Mouse (Mus musculus) B cell, adult 2 months (primary cell): ENCODE data around the gene Eps15l1.

Source experiments
- DNase-seq, 2 experiments: peaks; one replicate each; pipeline ENCODE4 v3.0.0; 2022

The Eps15l1 gene

DNA sequence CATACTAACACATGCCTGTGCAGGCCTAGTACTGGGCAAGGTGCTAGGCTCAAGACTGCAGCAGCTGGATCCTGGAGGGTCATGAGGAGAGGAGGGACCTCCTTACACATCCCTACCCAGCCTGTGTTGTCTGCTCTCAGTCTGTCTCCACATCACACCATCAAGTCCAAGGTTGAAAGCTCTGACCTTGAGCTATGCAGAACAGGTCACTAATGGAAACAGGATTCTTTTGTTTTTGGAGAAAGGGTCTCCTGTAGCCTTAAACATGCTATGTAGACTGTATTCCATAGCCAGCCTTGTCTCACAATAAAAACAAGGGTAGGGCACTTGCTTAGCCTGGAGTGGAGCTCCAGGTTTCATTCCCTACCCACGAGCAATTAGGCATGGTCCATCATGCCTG is 72.3 kb downstream of the Eps15l1 start:
- DNase-seq: no peak

DNA sequence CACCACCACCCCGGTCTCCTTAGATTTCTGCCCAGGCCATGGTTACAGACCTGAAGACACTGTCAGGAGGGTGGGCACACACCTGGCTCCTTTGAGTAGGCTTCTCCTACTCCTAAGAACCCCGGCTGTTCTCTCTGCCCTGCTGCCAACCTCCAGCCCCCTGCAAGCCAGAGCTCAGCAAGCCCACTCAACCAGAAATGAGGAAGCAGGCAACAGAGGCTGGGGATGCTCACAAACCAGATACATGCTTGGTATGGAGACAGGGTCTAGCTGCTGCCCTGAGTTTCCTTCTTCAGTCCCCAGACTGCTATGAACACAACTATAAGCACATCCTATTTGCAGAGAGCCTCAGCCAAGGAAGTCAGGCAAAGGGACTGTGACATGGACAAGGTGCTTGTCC is 73.1 kb downstream of the Eps15l1 start:
- DNase-seq: peak; percentile 68 to 69

DNA sequence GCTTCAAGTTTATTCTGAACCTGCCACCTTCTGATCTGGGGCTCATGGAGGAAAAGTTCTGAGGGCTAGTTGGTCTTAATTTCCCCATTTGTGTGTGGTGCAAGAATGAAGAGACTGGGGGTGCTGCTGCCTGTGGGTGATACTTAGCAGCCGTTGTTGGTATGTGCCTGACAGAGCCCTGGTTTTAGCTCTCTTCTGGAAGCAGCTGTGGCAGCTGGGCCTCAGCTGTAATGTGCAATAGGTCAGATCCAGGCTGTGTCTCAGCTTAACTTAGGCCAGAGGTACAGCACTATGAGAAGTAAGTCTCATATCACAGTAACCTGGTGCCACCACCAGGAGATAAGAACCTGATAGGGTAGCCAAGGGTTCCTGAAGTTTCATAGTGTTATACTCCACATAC is 73.7 kb downstream of the Eps15l1 start:
- no peak for DNase-seq

DNA sequence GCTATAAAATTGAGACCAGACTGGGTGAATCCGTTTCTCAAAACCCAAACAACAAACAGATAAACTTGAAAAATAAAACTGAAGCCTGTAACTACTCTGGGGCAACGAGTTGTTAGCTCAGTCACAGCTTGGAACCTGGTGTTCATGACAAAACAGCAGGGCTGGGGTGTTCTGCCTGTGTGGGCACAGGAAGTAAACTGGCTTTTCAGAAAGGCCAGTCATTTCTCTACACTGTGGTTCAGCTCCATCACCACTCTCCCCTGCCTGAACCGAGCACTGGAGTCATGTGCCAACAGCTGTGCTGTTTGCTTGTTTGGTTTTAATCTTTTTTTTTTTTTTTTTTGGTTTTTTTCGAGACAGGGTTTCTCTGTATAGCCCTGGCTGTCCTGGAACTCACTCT is 77.5 kb downstream of the Eps15l1 start:
- peak; percentile 51 to 58 for DNase-seq

DNA sequence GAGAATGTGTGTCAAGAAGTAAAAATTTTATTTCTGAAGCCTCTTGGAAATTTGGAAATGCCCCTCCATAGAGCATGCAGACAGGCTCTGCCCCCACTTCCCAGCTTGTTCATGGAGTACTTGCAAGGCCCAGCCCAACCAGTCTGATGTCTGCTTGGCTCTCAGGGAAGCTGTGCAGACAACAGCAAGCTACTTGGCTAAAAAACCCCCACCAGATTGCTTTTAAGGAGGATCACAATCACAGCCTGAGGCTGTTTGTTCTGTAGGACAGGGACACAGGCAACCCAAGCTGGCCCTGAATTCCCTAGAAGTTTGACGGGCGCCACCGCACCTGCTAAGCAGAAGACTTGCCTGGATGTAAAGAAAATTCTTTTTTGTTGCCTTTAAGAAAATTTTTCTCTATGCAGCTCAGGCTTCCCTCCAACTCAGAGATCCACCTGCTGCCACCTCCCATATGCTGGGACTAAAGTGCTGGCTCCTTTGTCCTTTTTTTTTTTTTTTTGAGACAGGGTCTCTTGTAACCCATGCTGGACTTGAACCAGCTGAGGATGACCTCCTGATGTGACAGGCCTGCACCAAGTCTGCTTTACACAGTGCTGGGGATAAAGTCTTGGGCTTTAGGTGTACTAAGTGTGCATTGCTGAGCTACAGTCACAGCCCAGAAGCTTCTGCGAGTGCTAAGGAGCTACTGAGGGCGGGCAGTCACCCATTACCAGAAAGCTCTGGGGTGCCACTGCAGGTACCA is 78.5 kb downstream of the Eps15l1 start:
- peak in 1 of 2 experiments; percentile 20 for DNase-seq

DNA sequence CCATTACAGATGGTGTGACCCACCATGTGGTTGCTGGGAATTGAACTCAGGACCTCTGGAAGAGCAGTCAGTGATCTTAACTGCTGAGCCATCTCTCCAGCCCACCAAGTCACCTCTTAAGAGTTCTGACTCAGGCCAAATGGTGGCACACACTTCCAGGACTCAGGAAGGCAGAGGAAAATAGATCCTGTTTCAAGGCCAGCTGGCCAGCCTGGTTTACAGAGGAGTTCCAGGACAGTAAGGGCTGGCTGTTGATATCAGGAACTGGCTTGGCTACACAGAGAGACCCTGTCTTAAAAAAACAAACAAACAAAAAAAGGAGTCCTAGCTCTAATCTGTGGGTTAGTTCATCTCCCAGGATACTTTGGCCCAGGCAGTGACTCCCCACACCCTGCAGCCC is 84.2 kb downstream of the Eps15l1 start:
- DNase-seq: no peak

DNA sequence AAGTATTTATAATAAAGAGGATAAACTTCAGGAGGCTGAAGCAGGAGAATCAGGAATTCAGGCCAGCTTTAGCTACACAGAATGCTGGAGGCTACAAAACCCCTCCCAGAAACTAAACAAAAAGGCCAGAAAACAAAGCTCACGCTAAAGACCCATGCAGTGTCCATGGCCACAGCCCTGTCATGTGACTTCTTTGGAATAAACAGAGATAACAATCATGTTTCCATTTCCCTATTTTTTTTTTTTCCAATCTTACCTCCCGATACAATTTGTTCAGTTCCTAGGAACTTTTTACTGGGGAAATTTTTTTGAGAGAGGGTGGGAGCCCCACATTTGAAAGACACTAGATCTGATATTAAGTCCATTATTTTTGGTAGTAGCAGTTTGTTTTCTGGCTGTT is 85.0 kb downstream of the Eps15l1 start:
- no peak for DNase-seq

DNA sequence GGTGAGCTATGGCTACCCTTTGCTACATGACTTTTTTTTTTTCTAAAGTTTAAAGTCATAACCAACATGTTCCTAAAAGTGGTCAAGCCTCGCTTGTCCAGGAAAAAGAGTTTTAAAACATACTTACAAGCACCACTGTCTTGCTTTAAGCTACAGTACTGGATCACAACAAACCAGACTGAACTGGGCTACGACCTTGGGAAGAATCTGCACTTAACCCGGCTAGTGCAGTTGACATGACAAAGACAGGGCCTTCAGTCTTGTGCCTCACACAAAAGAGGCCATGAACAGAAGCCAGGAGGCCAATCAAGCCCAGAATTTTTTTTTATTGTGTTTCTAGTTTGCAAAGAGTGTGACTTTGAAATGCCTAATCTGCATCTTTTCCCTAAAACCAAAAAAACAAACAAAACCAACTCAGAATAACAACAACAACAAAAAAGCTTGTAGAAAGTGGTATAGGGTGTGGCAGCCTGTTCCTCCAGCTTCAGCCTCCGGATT is 87.1 kb downstream of the Eps15l1 start:
- no peak for DNase-seq

DNA sequence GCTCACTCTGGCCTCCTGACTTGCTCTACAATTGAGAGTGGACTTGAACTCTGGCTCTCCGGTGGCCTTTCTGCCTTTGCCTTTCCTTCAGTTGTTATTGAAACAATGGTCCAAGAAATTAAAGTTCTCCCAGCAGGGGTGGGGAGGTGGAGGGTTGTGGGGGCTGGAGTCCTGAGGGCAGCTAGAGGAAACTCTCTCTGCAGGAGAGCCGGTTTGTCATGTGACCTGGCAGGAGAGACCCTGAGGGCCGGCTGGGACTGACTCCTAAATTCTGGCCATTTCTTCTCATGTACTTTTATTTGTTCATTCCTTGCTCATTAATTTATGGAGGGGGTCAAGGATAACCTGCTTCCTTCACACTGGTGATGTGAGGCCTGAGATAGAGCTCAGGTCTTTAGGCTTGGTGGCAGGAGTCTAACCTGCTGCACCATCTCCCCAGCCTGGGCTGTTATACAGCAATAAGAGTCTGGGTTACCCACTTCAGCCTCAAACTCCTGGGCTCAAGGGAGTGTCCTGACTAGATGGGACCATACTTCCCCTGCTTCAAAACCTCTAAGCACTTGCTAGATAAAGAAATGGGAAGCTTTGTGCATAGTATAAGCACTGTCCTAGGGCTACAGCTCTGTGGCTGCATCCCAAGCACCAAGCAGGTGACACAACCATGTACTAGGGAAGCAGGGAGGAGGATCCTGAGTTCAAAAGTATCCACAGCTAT is 87.7 kb downstream of the Eps15l1 start:
- DNase-seq: no peak

DNA sequence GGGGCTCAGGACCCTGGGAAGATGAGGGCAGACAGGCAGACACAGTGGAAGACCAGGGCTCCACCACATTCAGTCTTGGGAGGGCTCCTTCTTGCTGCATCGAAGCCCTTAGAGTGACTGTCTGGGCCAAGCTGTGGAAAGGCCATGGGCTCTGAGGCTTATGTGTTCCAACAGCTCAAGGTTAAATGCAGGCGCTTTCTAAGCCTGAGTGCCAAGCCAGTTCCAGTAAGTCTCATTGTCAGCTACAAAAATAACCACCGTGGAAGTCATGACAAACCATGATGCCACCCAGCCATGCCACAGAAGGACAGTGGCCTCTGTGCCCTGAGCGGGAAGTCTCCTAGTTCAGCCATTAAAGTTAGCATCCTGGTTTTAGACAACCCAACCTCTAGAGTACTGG is 89.6 kb downstream of the Eps15l1 start:
- no peak for DNase-seq

DNA sequence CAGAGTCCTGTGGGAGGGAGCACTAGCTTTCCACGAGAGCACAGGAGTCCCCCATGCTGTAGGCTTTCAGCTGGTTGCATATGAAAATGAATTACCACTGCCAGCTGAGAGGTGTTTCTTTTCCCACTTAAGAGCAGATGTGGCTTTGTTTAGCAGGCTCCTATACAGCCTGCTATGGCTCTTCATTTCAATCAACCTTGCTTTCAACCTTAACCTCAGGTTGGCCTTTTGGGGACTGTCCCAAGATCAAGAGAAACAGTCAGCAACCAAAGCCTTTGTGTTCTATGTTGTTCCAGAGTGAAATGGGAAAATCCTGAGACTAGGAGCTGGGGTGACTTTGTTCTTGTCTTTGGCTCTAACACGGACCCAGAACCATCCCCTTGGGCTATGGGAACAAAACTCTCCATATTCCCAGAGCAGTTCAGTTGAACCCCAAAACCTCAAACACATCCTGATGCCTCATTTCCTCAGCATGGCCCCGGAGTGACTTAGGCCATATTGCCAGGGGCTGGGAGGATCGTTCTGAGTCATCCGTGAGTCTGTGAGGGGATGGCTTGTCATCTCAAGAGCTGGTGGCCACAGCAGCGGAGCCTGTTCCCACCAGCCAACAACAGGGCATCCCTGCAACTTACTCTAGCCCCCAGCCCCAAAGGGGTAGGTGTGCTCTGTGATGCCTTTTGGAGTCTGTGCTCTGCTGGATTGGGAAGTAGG is 90.3 kb downstream of the Eps15l1 start:
- DNase-seq: no peak

DNA sequence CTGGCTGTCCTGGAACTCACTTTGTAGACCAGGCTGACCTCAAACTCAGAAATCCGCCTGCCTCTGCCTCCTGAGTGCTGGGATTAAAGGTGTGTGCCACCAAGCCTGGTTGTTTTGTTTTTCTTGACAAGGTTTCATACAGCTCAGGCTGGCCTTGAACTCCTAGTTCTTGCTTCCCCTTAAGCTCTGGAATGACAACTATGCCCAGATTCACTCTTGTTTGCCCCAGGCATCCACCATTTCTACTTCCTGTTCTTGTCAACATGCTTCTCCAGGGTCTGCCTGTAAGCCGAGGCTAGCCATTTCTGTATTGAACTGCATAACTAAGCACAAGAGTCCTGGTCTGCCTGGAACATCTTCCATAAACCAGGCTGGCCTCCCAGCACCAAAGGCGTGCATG is 92.1 kb downstream of the Eps15l1 start:
- no peak for DNase-seq

DNA sequence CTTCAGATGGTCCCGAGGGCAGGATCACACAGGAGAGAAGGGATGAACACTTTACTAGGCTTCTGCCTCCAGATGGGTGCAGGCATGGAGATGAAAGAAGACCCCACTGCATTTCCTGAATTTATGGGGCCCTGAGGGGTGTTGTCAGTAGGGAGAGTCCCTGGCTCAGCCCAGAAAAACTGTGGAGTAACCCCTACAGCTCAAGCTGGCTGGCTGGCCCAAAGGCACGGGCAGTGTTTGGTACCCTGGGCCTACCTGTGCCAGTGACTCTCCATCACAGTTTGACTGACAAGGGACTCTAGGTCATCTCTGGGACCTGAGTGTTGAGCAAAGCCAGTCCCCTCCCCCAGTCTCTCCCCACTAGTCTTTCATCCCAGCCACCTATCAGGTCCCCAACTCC is 96.6 kb downstream of the Eps15l1 start:
- peak; percentile 48 to 60 for DNase-seq

DNA sequence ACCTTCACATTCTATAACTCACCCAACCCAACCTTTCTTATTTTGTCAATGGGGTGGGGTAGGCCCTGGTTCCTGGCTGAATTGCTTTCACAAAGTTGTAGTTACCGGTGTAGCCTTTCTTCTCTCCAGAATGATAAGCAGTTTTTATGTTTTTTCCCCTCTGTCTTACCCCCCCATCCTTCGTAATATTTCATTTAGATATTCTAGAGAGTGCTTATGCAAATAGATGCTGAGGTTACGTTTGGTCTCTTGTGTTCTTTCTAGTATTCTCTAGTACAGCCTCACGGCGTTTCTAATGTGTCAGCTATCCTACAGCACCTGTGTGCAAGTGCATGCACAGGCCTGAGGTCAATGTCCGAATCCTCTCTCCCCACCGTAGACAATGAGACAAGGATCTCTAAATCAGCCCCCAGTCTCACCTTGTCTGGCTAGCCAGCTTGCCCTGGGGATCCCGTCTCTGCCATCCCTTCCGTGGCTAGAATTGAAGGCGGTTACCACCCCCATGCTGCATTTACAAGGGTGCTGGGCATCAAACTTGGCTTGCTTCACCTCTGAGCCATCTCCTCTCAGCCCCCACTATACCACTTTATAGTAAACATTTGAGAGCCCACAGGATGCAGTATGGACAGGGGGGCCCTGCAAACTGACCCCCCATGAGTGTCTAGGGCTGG is 97.1 kb downstream of the Eps15l1 start:
- peak; percentile 56 to 65 for DNase-seq

DNA sequence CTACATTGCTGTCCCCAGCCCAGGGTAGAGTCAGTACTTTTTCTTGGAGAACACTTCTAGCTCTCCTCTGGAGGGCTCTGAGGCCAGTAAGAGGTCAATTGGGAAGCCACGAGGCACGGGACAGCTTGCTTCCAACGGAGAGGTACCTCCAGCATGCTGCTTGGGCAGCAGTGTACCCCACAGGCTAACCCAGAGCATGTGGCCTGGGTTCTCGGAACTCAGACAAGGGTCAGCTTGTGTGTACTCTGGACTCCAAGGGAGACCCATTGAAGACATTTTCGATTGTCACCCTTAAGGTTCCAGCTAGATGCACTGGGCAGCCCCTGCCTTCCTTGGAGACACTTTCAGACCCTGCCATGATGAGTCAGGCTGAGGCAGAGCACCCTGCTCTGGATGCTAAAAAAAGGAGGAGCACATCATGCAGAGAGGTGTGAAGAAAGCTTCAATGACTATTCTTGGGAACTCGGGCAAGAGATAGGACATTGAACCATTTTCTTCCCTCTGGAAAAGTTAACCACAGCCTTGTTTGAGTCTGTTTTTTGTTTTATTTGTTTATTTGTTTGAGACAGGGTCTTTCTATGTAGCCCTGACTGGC is 98.0 kb downstream of the Eps15l1 start:
- peak; percentile 64 to 73 for DNase-seq

DNA sequence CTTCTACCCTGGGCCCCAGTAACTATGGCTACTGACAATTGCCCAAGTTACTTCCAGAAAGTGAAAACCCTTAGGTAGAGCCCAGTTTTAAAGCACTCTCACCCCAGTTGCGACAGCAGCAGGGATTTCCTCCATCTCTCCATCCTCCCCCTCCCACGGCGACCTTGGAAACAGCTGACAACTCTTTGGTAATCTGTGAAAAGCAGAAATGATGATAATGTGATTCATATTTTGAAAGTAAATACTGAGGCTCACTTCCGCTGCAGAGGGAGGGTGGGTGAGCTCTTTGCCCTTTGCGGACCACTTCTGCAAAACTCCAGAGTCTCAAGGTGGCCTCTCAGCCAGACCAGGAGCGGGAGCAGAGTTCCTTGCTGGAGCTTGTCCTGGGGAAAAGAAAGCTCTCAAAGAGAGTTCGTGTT is 98.8 kb downstream of the Eps15l1 start:
- peak; percentile 87 to 89 for DNase-seq

DNA sequence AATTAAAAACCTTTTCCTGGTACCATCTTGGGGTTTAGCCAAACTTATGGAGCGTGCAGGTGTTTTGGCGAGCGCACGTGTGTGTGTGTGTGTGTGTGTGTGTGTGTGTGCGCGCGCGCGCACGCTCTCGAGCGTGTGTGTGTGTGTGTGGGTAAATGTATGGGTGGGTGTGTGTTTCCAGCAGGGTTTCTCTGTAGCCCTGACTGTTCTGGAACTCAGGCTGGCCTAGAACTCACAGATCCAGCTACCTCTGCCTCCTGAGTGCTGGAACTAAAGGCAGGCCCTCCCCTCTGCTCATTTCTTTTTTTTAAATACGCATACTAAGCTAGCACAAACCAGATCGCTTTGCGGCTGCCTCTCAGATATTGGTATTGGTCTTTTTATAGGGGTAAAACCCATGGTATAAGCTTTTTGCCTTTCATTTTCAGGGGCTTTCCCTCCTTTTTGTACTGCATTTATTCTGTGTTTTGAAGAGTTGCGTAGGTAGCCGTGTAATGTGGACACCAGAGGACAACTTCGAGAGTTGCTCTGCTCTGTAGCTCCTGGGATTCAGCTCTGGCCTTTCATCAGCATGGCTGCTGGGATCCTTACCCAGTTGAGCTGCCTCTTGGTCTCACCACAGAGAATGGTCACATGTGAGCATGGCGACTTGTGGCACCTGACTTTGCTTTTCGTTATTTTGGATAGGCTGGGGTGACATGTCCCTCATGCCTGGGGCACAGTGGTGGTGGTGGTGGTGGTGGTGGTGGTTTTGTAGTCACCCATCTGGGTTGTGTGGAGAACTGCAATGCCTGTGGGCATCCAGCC is 99.4 kb downstream of the Eps15l1 start:
- peak; percentile 78 to 81 for DNase-seq

DNA sequence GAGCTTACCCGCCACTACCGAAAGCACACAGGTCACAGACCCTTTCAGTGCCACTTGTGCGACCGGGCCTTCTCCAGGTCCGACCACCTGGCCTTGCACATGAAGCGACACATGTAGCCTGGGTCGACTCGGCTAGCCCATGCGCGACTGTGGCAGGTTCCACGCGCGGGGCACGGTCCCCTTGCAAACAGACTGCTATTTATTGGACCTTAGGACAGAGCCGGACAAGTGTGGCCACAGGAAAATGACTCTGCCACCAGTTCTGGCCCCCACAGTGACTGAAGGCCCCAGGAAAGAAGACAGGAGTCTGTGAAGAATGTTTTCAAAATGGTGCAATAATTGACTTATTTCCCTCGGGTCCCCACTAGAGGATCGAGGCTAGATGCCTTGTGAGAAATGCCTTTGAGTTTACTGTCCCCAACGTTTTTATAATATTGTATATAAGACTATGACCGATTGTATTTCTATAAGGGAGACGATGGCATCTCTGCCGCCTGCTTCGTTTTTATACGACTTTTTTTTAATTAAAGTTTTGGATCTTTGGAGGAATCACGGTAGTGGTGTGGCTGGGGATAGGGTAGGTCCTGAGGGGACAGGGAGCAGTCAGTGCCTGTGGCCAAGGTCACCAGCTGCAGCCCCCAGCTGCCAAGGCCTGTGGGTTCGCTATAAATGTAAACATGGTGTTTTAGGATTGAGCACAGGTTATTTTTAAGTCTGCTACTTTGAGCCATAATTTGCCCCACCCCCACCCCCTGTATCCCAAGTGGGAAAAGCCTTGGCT is 100.3 kb downstream of the Eps15l1 start:
- DNase-seq: peak; percentile 66 to 73

DNA sequence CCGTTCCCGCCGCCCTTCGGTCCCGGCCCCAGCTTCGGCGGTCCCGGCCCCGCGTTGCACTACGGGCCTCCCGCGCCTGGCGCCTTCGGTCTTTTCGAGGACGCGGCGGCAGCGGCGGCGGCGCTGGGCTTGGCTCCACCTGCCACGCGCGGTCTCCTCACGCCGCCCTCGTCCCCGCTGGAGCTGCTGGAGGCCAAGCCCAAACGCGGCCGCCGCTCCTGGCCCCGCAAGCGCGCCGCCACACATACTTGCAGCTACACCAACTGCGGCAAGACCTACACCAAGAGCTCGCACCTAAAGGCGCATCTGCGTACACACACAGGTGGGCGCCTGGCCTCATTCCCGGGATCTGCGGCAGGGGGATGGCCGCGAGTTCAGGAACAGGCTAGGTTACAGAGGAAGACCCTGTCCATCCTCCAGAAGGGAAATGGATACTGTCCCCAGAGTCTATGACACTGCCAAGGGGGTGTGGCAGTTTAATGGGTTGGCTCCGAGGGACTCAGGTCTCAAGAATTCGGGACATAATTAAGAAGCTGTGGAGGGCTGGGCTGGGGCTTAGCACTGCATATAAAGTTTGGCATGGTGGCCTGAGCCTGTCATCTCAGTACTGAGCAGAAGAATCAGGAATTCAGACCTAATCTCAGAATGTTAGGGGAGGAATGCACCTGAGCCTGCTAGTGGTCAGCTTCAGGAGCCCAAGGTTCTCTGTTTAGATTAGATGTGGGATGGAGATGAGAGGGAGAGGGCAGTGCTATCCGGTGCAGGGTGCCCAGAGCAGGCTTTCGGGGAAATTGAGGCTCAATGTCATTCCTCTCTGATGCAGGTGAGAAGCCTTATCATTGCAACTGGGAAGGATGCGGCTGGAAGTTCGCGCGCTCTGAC is 101.1 kb downstream of the Eps15l1 start:
- DNase-seq: peak; percentile 72 to 73

DNA sequence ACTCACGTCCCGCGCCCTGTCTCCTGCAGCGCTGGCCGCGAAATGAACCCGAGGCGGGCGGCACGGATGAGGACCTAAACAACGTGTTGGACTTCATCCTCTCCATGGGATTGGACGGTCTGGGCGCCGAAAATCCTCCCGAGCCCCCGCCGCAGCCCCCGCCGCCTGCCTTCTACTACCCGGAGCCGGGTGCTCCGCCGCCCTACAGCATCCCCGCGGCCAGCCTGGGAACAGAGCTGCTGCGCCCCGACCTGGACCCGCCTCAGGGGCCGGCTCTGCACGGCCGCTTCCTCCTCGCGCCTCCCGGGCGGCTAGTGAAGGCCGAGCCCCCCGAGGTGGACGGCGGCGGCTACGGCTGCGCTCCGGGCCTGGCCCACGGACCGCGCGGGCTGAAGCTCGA is 101.9 kb downstream of the Eps15l1 start:
- DNase-seq: no peak
